Mouse (Mus musculus) cerebellum, adult 18-20 months (tissue): Measurements from ENCODE around the gene Carhsp1.

Experiments used
- DNase-seq, 2 experiments: peaks; one replicate each; pipeline ENCODE4 v3.0.0; 2021

Carhsp1 gene

GRCm38 (mm10) chr16:8671551-8672349 lies at the start of gene Carhsp1:
Carhsp1 (minus strand) TSS chr16:8672155.
- peak; percentile 67 for DNase-seq

GRCm38 (mm10) chr16:8720447-8720846 lies 48.5 kb upstream of the Carhsp1 start:
- DNase-seq = no peak

DNA sequence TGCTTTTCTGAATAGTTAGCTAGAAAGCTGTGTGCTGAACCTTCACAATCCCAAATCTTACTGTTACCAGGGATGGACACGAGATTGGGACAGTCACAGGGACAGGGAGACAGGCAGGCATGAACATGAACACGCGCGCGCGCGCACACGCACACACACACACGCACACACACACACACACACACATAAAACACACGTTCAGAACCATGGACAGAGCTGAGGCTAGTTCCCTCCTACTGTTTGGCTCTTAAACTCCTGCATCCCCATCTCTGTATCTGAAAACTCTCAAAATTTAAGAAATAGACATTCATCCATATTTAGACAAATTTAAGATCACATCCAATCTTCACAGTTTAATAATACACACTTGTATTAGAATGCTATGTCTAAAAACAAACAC lies 45.8 kb upstream of the Carhsp1 start:
- no peak for DNase-seq

DNA sequence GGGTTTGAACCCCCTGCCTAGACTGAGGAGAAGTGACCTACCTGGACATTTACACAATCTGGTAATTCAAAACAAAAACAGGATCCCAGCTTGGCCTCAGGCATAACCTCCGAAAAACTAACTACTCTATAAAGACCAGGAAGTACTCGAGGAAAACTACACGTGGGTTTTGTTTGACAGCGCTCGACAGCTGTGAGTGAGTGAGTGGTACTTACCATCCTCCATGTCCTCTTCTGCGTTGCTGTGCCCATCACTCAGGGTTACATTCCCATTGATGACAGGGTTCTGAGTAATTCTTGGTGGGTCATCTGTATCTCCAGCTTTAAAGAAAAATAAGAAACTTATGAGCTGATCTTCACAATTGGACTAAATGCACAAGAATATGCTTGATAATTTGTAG lies 44.3 kb upstream of the Carhsp1 start:
- DNase-seq = no peak

- no peak for DNase-seq
Observed at GRCm38 (mm10) chr16:8715513-8716080, 43.6 kb upstream of the Carhsp1 start.

- DNase-seq = no peak
Observed at GRCm38 (mm10) chr16:8714851-8715250, 42.9 kb upstream of the Carhsp1 start.

DNA sequence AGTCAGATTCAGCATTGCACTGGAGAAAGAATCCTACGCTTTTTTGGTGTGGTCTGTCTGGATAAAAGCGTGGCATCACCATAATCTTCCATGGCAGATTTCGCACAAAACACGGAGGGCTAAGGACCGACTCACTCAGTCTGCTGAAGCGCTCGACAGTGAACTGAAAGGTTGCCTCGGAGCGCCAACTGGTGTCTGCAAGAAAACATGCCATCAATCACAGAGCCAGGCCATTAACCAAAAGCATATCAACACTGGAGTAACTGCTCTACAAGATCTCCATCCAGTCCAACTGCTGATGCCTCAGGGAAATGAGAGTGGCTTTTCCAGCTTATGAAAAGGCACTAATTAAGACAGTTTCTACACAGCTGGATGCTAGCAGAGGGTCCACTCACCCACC lies 40.0 kb upstream of the Carhsp1 start:
- DNase-seq = peak; percentile 31 to 33

- no peak for DNase-seq
Observed at GRCm38 (mm10) chr16:8700586-8700985, 28.6 kb upstream of the Carhsp1 start.

GRCm38 (mm10) chr16:8699556-8699955 lies 27.6 kb upstream of the Carhsp1 start:
- no peak for DNase-seq

DNA sequence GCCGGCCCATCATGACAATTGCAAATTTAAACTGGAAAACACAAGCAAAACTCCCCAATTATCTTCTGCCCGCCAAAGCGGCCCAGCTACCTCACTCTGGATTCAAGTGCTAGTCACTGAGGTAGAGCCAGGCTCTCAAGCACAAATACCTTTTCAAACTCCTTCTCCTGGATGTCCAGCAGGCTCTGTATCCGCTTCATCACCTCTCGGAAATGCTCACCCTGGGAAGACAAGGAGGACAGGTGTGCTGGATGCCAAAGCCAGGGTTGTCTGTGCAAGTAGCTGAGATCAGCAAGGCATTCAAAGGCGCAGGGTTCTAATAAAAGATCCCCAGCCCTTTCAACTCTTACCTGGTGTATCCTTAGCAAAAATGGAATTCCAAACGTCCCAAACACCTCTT lies 19.3 kb upstream of the Carhsp1 start:
- DNase-seq = peak; percentile 49 to 60

DNA sequence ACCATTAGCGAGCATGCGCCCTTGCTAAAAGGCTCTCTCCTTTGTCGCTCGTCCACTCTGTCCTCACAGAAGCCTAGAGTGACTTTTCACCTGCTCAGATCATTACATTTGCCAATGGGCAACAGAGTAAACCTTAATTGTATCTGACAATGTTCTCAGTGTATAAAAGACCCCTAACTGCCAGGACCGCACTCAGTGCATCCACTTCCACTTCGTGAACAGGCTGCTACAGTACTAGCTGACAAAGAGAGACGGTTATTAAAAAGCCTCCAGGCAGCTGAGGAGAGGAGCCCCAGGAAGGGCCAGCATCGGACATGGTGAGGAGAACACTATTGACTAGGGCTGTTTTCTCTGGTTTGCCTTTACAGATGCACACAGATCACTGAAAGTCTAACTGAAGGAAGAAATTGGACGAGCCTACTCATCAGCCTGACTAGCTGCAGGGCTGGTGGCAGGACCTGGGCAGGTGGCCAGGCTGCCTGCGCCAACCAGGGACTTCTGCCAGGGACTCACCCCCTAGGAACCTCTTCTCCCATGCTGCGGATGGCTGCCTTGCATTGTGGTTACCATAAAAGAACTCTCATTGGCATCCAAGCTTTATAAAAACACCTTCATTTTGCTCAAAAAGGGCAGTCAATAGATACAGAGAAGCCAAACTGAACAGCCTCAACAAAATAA lies 18.2 kb upstream of the Carhsp1 start:
- DNase-seq = peak; percentile 92 to 94

GRCm38 (mm10) chr16:8687559-8688112 lies 15.7 kb upstream of the Carhsp1 start:
- DNase-seq = no peak

- no peak for DNase-seq
Observed at GRCm38 (mm10) chr16:8686871-8687535, 15.0 kb upstream of the Carhsp1 start.

DNA sequence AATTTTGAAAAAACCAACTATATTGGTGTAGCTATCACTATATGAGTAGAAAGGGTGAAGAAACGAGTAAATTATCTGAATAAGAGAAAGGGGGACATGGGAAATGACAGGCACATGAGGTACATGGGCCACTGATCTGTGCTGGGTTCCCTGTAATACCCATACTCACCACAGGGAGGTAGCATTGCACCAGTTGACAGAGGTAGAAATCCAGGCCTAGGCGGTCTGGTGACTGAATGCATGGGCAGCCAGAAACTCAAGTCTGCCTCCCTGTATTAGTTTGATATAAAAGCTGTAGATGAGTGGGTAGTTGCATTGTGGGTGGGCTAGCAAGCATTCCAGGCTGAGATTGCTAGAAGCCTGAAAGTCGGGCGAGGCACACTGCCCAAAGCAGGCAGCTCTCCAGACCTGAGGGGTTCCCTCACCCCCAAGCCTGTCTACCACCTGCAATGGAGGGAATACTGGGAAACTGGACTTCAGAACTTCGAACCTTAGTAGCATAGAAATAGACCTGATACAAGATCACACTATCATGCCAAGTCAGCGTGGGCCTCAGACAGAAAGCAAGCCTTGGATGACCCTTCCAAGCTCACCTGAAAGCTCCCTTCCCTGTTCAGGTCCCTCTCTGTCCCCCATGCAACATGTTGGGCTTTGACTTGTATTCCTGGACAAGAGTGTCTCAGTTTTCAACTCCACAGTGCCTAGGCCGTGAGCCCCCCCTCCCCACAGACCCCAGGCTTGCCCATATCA lies 14.3 kb upstream of the Carhsp1 start:
- DNase-seq = peak; percentile 78 to 80

DNA sequence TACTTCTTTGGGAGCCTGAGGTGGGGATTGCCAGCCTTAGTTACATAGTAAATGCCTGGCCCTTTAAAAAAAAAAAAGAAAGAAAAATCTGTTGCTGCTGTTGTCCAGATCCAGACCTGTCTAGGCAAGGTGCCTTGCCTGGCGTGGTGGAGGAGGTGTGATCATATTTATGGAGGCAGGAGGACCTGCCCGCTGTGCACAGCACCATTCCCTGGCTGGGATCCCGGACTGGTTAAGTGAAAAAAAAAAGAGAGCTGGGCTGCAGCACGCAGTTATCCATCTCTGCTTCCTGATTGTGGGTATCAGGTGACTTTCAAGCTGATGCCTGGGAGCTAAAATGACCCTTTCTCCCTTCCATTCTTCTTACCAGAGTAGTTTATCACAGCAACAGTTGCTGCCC lies 13.1 kb upstream of the Carhsp1 start:
- peak; percentile 68 for DNase-seq

GRCm38 (mm10) chr16:8680470-8680869 lies 8.5 kb upstream of the Carhsp1 start, which contains the start of gene Gm5767:
Gm5767 (plus strand) TSS chr16:8680770.
- DNase-seq = no peak

- no peak for DNase-seq
Observed at GRCm38 (mm10) chr16:8679780-8680179, 7.8 kb upstream of the Carhsp1 start.

DNA sequence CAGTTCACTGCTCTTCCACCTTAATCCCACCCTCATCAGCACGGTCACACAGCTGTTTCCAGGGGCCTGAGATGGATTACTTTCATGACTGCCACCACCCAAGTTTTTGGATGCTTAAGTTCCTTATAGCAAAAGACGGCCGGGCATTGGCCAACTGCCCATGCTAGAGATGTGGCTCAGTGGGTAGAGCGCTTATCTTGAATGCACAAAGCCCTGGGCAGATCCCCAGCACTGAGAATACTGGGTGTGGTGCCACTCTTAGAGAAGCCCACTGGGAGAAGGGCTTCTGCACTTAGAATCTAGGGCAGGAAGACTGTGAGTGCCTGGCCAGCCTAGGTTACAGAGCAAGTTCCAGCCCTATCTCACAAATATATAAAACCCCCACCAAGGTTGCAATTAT lies 6.7 kb upstream of the Carhsp1 start:
- DNase-seq = no peak

GRCm38 (mm10) chr16:8678035-8678434 lies 6.1 kb upstream of the Carhsp1 start:
- no peak for DNase-seq

DNA sequence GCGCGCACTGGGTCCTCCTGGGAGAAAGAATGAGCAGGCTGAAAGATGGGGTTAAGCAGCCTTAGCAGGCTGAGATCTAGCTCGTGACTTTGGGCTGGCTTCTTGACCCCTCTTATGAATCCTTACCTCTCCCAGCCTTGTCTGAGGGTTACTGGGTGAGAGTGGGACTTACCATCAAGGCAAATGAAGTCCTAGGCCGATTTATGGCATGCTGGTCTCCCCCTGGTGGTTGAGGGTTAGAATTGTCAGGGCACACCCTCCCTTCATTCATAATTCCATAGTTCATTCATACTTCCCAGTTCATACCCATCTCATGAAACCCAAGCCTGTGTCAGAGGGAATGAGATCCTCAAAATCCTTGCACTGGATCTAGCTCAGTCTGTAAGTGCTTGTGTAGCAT lies 4.8 kb upstream of the Carhsp1 start:
- DNase-seq = peak; percentile 44 to 57

- DNase-seq = no peak
Observed at GRCm38 (mm10) chr16:8676228-8676627, 4.3 kb upstream of the Carhsp1 start.

DNA sequence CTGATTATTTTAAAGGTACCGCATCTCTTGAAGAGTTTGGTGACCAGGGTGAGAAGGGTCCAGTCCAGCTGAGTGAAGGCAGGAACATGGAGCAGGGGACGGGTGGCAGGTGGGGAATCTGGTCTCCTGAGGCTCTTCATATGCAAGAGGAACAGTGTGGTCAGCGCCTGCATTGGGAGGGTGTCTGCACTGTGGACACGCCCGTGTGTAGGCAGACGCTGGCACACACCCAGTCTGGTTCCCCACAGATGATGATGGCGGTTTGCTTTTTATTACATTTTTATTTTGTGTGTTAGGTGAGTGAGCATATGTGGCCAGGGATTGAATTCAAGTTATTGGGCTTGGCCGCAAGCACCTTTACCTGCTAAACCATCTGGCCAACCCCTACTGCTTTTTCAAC lies 3.6 kb upstream of the Carhsp1 start:
- no peak for DNase-seq
